Mouse (Mus musculus) cerebellum, adult 8-10 months (tissue): ENCODE measurements around the gene Lrrn4cl.
"Not testable (repeated sequence)": the region's sequence is repeated elsewhere in the genome, so short reads cannot be mapped to it uniquely, and the experiment has no call there.

ENCODE experiments used
- DNase-seq: peaks from one replicate; pipeline ENCODE4 v3.0.0; 2022

Gene Lrrn4cl

GRCm38 (mm10) chr19:8850402-8850901 lies at the start of gene Lrrn4cl:
Gene Lrrn4cl, plus strand, starts transcription at chr19:8850768.
- no peak for DNase-seq

- peak; percentile 93 for DNase-seq
Observed at GRCm38 (mm10) chr19:8802130-8802821, 48.3 kb upstream of the Lrrn4cl start, which contains the start of gene Zbtb3. Gene Zbtb3, plus strand, starts transcription at chr19:8802555.

GRCm38 (mm10) chr19:8803204-8803780 lies 47.3 kb upstream of the Lrrn4cl start:
- no peak for DNase-seq

GRCm38 (mm10) chr19:8803879-8804660 lies 46.5 kb upstream of the Lrrn4cl start:
- DNase-seq = no peak

GRCm38 (mm10) chr19:8806810-8807209 lies 43.8 kb upstream of the Lrrn4cl start:
- DNase-seq = no peak

GRCm38 (mm10) chr19:8815812-8816211 lies 34.8 kb upstream of the Lrrn4cl start:
- DNase-seq = no peak

GRCm38 (mm10) chr19:8817001-8817400 lies 33.6 kb upstream of the Lrrn4cl start:
- no peak for DNase-seq

- DNase-seq = no peak
Observed at GRCm38 (mm10) chr19:8818301-8818798, 32.2 kb upstream of the Lrrn4cl start.

GRCm38 (mm10) chr19:8818801-8819595 lies 31.6 kb upstream of the Lrrn4cl start, which contains the start of gene Ttc9c:
Gene Ttc9c, minus strand, starts transcription at chr19:8819333.
- peak; percentile 94 for DNase-seq

GRCm38 (mm10) chr19:8819596-8820423 lies 30.8 kb upstream of the Lrrn4cl start, which contains the start of gene Hnrnpul2:
Gene Hnrnpul2, plus strand, starts transcription at chr19:8820010.
- DNase-seq = peak; percentile 98

- no peak for DNase-seq
Observed at GRCm38 (mm10) chr19:8820424-8820956, 30.1 kb upstream of the Lrrn4cl start.

GRCm38 (mm10) chr19:8821146-8821545 lies 29.4 kb upstream of the Lrrn4cl start:
- no peak for DNase-seq

- peak; percentile 63 for DNase-seq
Observed at GRCm38 (mm10) chr19:8822696-8823095, 27.9 kb upstream of the Lrrn4cl start.

- no peak for DNase-seq
Observed at GRCm38 (mm10) chr19:8829660-8830059, 20.9 kb upstream of the Lrrn4cl start, which contains the start of gene AC129217.1. Gene AC129217.1, plus strand, starts transcription at chr19:8829773.

GRCm38 (mm10) chr19:8830664-8831063 lies 19.9 kb upstream of the Lrrn4cl start:
- no peak for DNase-seq

GRCm38 (mm10) chr19:8831262-8831661 lies 19.3 kb upstream of the Lrrn4cl start:
- DNase-seq = no peak

GRCm38 (mm10) chr19:8832971-8833370 lies 17.6 kb upstream of the Lrrn4cl start:
- DNase-seq = no peak

- not testable (repeated sequence) for DNase-seq
Observed at GRCm38 (mm10) chr19:8836327-8836726, 14.2 kb upstream of the Lrrn4cl start.

- DNase-seq = peak; percentile 86
Observed at GRCm38 (mm10) chr19:8837251-8837791, 13.2 kb upstream of the Lrrn4cl start, which contains the start of gene Bscl2. Gene Bscl2, plus strand, starts transcription at chr19:8837467.

GRCm38 (mm10) chr19:8838041-8838730 lies 12.4 kb upstream of the Lrrn4cl start:
- DNase-seq = peak; percentile 66
